Mouse (Mus musculus) embryonic facial prominence, embryonic 13.5 days (tissue): ENCODE results near the gene Ube2m. TPM values are rescaled to one million over a fixed set of nuclear protein-coding genes. Genes with fewer than 3 reads are reported as not detected.

Experiments
- ATAC-seq: fragments of 200-750 bp; cut with Nextera tagmentation; 2 replicates; pipeline ENCODE4 v1.8.0; 2017; ENCODE audit warnings: low read depth; ENCODE audit not compliant: insufficient number of reproducible peaks, insufficient read depth, low FRiP score, low TSS enrichment
- H3K27ac ChIP-seq: fragments of 300-500 bp; sonication (generic); 2 replicates; pipeline ENCODE4 v1.5.1; 2015; ENCODE audit warnings: moderate library complexity, mild to moderate bottlenecking, inconsistent platforms
- H3K27me3 ChIP-seq: fragments of 300-500 bp; sonication (generic); 2 replicates; pipeline ENCODE4 v1.6.1; 2015; ENCODE audit warnings: mild to moderate bottlenecking, inconsistent platforms
- H3K36me3 ChIP-seq: fragments of 300-500 bp; sonication (generic); 2 replicates; pipeline ENCODE4 v1.6.1; 2015; ENCODE audit warnings: mild to moderate bottlenecking, inconsistent platforms
- H3K4me1 ChIP-seq: fragments of 300-500 bp; sonication (generic); 2 replicates; pipeline ENCODE4 v1.6.1; 2015; ENCODE audit warnings: inconsistent platforms
- H3K4me2 ChIP-seq: fragments of 300-500 bp; sonication (generic); 2 replicates; pipeline ENCODE4 v1.6.1; 2015; ENCODE audit warnings: moderate library complexity, mild to moderate bottlenecking, inconsistent platforms
- H3K4me3 ChIP-seq: fragments of 300-500 bp; sonication (generic); 2 replicates; pipeline ENCODE4 v1.5.1; 2015; ENCODE audit warnings: mild to moderate bottlenecking, inconsistent platforms
- H3K9ac ChIP-seq: fragments of 300-500 bp; sonication (generic); 2 replicates; pipeline ENCODE4 v1.6.1; 2015; ENCODE audit warnings: mild to moderate bottlenecking, inconsistent platforms
- H3K9me3 ChIP-seq: fragments of 300-500 bp; sonication (generic); 2 replicates; pipeline ENCODE4 v1.6.1; 2016; ENCODE audit warnings: inconsistent platforms
- WGBS: fragments of 180-500 bp; shearing (Covaris S2); methylation state at CpG from one replicate; pipeline ENCODE4 v1.1.7; 2015; ENCODE audit warnings: mixed read lengths; 5-methylcytosine and 5-hydroxymethylcytosine counted together
- polyA plus RNA-seq: library from polyadenylated mRNA; unstranded; fragments of >200 nt; fragmentation: Nextera tagmentation; extraction: Ambion mirVana; gene quantifications from 2 replicates; pipeline ENCODE4 v1.2.1, GENCODE M21; 2015

The Ube2m gene
- polyA plus RNA-seq, 1 experiment from 2014 or later, result 74.0 TPM

DNA sequence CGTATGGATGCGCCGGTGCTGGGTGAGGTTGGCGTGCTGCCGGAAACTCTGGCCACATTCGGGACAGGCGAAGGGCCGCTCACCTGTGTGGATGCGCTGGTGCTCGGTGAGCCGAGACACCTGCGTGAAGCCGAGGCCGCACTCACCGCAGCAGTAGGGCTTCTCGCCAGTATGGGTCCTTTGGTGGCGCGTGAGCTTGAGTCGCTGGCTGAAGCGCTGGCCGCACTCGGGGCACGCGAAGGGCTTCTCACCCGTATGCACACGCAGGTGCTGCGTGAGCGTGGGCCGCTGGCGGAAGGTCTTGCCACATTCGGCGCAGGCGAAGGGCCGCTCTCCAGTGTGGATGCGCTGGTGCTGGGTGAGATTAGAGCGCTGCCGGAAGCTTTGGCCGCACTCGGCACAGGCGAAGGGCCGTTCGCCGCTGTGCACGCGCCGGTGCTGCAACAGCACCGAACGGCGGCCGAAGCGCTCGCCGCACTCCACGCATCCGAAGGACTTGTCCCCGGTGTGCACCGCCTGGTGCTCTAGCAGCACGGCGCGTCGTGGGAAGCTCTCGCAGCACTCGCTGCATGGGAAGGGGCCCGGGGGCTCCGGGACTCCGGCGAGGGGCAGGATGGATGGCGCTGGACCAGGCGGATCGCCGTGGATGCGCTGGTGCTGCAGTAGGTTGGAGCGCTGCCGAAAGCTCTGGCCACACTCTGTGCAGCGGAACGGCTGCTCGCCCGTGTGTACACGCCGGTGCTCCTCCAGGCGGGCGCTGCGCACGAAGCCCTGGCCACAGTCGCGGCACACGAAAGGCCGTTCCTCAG is 5.6 kb upstream of the Ube2m start:
- no peaks in the 10 kb centered on the region for H3K9me3 ChIP-seq
- H3K4me2 ChIP-seq, result peak overlapping the region; percentile 97
- H3K27me3 ChIP-seq, result peaks cover 52% of the 10 kb centered on the region
- H3K4me3 ChIP-seq, result peak overlapping the region; percentile 51
- WGBS, result 6% methylated on average over 88 of the region's 88 CpGs
- peak overlapping the region; percentile 78 for H3K9ac ChIP-seq
- no peaks in the 10 kb centered on the region for H3K36me3 ChIP-seq
- peak; percentile 16; the same call in 1 of the 2 replicates for ATAC-seq
- H3K27ac ChIP-seq, result no peak overlapping the region
- H3K4me1 ChIP-seq, result peaks cover 18% of the 10 kb centered on the region

DNA sequence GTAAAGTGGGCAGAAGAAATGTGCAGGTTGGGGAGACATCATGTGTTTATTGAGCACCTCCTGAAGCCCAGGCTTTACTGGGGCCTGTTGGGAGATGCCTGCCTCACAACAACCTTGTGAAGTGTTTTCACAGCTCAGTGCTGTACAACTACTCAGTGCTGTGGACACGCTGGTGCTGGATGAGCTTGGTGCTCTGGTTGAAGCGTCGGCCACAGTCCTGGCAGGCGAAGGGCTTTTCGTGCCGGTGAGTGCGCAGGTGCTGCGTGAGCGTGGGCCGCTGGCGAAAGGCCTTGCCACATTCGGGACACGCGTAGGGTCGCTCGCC is 5.0 kb upstream of the Ube2m start:
- Histone ChIP-seq H3K36me3 (no peaks in the 10 kb centered on the region), H3K27me3 (peaks cover 52% of the 10 kb centered on the region), H3K9ac (peak overlapping the region; percentile 78; the same call in 1 of the 2 replicates), H3K4me2 (peak overlapping the region; percentile 97), H3K9me3 (no peaks in the 10 kb centered on the region), H3K4me1 (peaks cover 20% of the 10 kb centered on the region), H3K27ac (no peak overlapping the region), H3K4me3 (peak overlapping the region; percentile 51)
- ATAC-seq, result no peak
- 37% methylated on average over 16 of the region's 16 CpGs for WGBS

- Histone ChIP-seq H3K27me3 (peaks cover 52% of the 10 kb centered on the region), H3K36me3 (no peaks in the 10 kb centered on the region), H3K9me3 (no peaks in the 10 kb centered on the region), H3K4me1 (peaks cover 20% of the 10 kb centered on the region), H3K27ac (no peak overlapping the region), H3K4me3 (no peak overlapping the region), H3K9ac (no peak overlapping the region), H3K4me2 (no peak overlapping the region)
- 73% methylated on average over 6 of the region's 6 CpGs for WGBS
- ATAC-seq, result no peak
These were observed 4.4 kb upstream of the Ube2m start for GRCm38 (mm10) chr7:13042511-13042910.

- peaks cover 27% of the 10 kb centered on the region for H3K4me1 ChIP-seq
- H3K36me3 ChIP-seq, result peaks cover 3% of the 10 kb centered on the region
- H3K27ac ChIP-seq, result no peak overlapping the region
- H3K9ac ChIP-seq, result no peak overlapping the region
- no peak overlapping the region for H3K4me3 ChIP-seq
- H3K4me2 ChIP-seq, result no peak overlapping the region
- H3K27me3 ChIP-seq, result peaks cover 52% of the 10 kb centered on the region
- H3K9me3 ChIP-seq, result no peaks in the 10 kb centered on the region
- no peak for ATAC-seq
- 68% methylated on average over 1 of the region's 1 CpGs for WGBS
These were observed 3.2 kb upstream of the Ube2m start for GRCm38 (mm10) chr7:13041256-13041655.

DNA sequence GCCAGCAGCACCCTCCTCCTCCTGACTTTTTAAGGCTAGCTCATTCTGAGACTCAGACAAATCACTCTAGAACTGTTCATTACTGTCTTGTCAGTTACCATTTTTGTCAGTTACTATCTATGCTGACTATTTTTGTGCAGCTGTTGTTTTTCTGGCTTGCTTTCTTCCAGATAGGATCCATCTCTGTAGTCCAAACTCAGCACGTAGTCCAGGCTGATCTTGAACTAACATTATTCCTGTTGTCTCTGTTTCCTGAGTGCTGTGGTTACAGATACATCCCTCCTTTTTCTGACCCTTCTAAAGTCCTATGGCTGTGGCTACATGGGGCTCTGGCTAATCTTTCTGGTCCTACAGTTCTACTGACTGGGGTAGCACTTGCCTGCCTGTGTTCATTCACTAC is 1.1 kb upstream of the Ube2m start:
- Histone ChIP-seq H3K36me3 (peaks cover 17% of the 10 kb centered on the region), H3K4me2 (peak overlapping the region; percentile 88), H3K27ac (peak overlapping the region; percentile 100; the same call in 1 of the 2 replicates), H3K4me3 (peak overlapping the region; percentile 77), H3K4me1 (peaks cover 39% of the 10 kb centered on the region), H3K9me3 (no peaks in the 10 kb centered on the region), H3K9ac (peak overlapping the region; percentile 99), H3K27me3 (peaks cover 36% of the 10 kb centered on the region)
- ATAC-seq, result no peak
- 86% methylated on average over 1 of the region's 1 CpGs for WGBS

GRCm38 (mm10) chr7:13038621-13039169 is 620 bp upstream of the Ube2m start:
- no peak for ATAC-seq
- Histone ChIP-seq H3K27ac (peak overlapping the region; percentile 100), H3K36me3 (peaks cover 17% of the 10 kb centered on the region), H3K27me3 (peaks cover 31% of the 10 kb centered on the region), H3K4me1 (peaks cover 39% of the 10 kb centered on the region), H3K4me2 (peak overlapping the region; percentile 88), H3K4me3 (peak overlapping the region; percentile 77), H3K9me3 (no peaks in the 10 kb centered on the region), H3K9ac (peak overlapping the region; percentile 99)
- WGBS, result 19% methylated on average over 15 of the region's 15 CpGs

DNA sequence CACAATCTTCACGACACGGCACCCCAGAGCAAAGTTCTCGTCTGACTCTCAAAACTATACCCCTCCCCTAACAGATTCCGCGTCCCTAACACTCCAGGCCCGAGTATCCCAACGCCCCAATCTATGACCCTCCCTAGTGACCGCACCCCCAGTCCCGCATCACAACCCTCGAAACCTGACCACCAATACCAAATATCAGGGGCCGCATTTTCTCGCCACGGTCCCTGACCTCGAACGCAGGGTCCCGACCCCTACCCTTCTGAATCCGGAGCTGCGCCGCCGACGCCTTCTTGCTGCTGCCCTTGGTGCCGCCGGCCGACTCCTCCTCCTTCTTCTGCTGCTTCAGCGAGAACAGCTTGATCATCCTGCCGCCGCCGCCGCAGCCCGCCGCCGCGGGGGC is 709 bp downstream of the Ube2m start:
- peak overlapping the region; percentile 100 for H3K27ac ChIP-seq
- H3K4me2 ChIP-seq, result peak overlapping the region; percentile 88
- peaks cover 30% of the 10 kb centered on the region for H3K36me3 ChIP-seq
- H3K4me3 ChIP-seq, result peak overlapping the region; percentile 77
- no peak for ATAC-seq
- H3K9ac ChIP-seq, result peak overlapping the region; percentile 99
- H3K4me1 ChIP-seq, result peaks cover 46% of the 10 kb centered on the region
- no peaks in the 10 kb centered on the region for H3K9me3 ChIP-seq
- peaks cover 18% of the 10 kb centered on the region for H3K27me3 ChIP-seq
- under 1% methylated on average over 32 of the region's 33 CpGs for WGBS

GRCm38 (mm10) chr7:13036806-13037205 is 1.3 kb downstream of the Ube2m start:
- no peak for ATAC-seq
- peaks cover 35% of the 10 kb centered on the region for H3K36me3 ChIP-seq
- no peaks in the 10 kb centered on the region for H3K9me3 ChIP-seq
- H3K27ac ChIP-seq, result peak overlapping the region; percentile 100
- peak overlapping the region; percentile 88 for H3K4me2 ChIP-seq
- peak overlapping the region; percentile 77 for H3K4me3 ChIP-seq
- H3K27me3 ChIP-seq, result peaks cover 12% of the 10 kb centered on the region
- 44% methylated on average over 4 of the region's 4 CpGs for WGBS
- peaks cover 47% of the 10 kb centered on the region for H3K4me1 ChIP-seq
- H3K9ac ChIP-seq, result peak overlapping the region; percentile 99

- H3K9me3 ChIP-seq, result no peaks in the 10 kb centered on the region
- WGBS, result 83% methylated on average over 17 of the region's 17 CpGs
- H3K9ac ChIP-seq, result peak overlapping the region; percentile 99; the same call in 1 of the 2 replicates
- peaks cover 47% of the 10 kb centered on the region for H3K4me1 ChIP-seq
- H3K4me2 ChIP-seq, result peak overlapping the region; percentile 85
- H3K36me3 ChIP-seq, result peaks cover 50% of the 10 kb centered on the region
- H3K4me3 ChIP-seq, result peak overlapping the region; percentile 56
- ATAC-seq, result no peak
- H3K27me3 ChIP-seq, result no peaks in the 10 kb centered on the region
- peak overlapping the region; percentile 92 for H3K27ac ChIP-seq
These were observed 2.7 kb downstream of the Ube2m start for GRCm38 (mm10) chr7:13035211-13035855.

- peak within 1 kb of the TSS; percentile 99 for H3K9ac ChIP-seq
- H3K9me3 ChIP-seq, result no peaks in the 10 kb centered on the region
- under 1% methylated on average over 45 of the region's 45 CpGs for WGBS
- H3K36me3 ChIP-seq, result peaks cover 60% of the 10 kb centered on the region
- peak; percentile 82 for ATAC-seq
- H3K4me2 ChIP-seq, result peak within 1 kb of the TSS; percentile 85
- H3K27me3 ChIP-seq, result no peaks in the 10 kb centered on the region
- peak within 1 kb of the TSS; percentile 56 for H3K4me3 ChIP-seq
- peaks cover 47% of the 10 kb centered on the region for H3K4me1 ChIP-seq
- H3K27ac ChIP-seq, result peak within 1 kb of the TSS; percentile 92
These were observed 3.7 kb downstream of the Ube2m start, which contains the start of gene Chmp2a for GRCm38 (mm10) chr7:13034148-13034977. Chmp2a (minus strand) TSS chr7:13034807.
